Mouse (Mus musculus): ENCODE data around the gene Coa7. TPM values are rescaled to one million over a fixed set of nuclear protein-coding genes. Genes with fewer than 3 reads are reported as not detected.

Coa7 gene
- total RNA-seq, 1 experiment from 2014 or later, result 55.8 TPM

DNA sequence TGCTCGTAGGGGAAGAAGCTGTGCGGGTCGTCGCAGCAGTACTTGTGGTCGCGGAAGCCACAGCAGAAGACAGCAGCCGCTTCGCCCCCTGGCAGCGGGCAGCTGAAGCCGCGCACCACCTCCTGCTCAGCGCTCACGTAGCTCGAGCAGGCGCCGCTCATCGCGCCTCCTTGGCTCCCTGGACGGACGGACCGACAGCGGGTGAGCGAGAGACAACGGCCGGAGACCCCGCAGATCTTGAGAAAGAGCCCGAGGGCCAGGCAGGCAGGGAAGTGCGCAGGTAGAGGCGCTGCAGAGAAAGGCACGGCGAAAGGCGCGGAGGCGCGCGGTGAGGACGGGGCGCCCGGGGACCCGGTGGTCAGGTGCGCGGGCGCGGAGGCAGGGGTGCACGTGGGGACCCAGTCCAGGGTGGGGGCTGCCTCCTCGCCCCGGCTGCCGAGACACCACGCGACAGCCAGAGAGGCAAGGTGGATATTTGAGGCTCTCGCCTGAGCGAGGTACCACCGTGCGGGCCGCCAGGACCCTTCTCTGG is 55.3 kb downstream of the Coa7 start, which contains the start of gene Shisal2a:
Gene Shisal2a (minus strand): TSS at position 167 of the 532 bp plus-strand sequence.
- peak; percentile 16 for DNase-seq

DNA sequence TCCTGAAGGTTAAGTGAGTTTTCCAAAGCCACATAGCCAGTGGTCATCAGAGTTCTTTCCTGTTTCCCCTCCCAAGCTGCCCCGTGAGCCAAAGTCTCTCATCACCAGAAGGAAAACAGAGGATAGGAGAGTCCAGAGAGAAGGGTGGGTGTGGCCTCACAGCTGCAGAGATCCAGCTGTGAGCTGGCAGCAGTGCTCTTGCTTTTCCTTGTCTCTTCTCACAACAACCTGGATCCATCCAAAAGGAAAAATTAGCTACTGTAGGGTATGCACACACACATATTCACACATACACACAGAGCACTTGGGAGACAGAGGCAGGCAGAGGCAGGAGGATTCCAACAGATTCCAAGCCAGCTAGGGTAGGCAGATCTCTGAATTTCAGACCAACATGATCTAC is 58.1 kb downstream of the Coa7 start:
- no peak for DNase-seq

DNA sequence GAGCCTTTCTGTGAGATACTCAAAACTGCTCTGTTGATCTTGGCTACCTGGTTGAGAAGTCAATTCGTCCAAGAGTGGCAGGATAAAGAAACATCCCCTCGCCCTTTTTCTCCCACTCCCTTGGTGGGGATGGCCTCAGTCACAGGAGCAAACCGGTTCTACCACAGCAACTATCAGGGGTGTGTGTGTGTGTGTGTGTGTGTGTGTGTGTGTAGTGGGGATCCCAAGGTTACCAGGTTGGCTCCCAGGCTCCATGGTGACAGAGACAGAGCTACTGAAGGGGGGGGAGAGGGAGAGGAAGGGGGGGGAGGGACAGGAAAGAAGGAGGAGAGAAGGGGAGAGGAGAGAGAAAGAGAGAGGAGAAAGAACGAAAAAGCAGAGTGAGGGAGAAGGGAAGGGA is 59.2 kb downstream of the Coa7 start:
- DNase-seq, result no peak

DNA sequence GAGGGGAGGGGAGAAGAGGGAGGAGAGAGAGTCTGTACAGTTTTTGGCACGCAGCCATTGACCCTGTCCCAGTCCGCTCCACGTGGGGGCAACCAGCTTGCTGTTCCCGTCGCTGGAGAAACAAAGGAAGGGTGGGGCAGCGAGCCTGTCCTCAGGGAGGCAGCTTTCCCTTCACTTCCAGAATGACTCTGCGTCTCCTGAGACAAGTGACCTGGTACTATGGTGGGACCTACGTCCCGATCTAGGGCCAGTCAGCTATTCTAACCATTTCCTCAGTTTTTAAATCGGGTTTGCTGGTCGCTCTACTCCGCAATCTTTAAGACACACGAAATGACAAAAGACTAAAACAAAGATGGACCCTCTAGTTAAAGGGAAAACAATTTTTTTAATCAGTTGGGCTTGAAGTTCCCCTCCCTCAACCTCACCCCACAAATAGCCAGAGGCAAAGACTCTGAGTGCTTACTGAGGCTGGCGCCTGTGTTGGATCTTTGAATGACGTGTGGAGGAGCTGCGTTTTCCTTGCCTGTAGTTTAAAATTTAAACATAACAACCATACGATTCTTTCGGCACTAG is 59.8 kb downstream of the Coa7 start:
- DNase-seq, result peak; percentile 56

DNA sequence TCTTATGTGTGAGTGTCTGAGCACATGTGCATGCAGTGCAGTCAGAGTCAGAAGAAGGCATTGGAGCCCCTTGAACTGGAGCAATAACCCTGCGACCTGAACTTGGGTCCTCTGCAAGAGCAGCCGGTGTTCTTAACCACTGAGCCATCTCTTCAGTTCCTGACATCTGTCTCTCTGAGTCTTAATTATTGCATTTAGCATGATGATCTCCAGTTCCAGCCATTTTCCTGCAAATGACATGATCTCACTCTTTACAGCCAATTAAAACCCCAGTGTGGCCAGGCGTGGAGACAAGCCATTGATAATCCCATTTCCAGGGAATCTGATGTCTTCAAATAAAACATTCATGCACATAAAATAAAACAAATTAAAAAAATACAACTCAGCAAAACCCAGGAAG is 60.8 kb downstream of the Coa7 start:
- DNase-seq, result no peak

DNA sequence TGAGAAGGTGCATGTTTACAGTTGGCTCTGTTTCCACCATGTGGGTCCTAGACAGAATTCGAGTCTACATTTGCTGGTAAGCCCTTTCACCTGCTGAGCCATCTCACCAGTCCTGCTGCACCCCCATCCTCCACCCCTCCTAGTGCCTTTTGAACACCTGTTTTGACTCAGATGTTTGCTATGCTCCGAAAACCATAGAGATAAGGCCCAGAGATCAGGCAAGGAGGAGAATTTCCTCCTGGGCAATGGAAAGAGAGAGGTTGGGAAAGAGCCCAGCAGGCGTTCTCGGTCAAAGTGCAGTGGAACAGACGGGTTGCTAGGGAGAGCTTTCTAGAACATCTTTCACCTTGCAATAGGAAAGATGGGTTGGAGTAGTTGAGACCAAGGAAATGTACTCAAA is 63.2 kb downstream of the Coa7 start:
- no peak for DNase-seq

Other genes with a start within 250 kb of the Coa7 start
- 4.1 and 6.6 TPM in 2 replicates for gene Podn, start 231.7 kb upstream of the Coa7 start, total RNA-seq (2021)
- 245 and 279 TPM in 2 replicates for gene Scp2, start 183.1 kb upstream of the Coa7 start, total RNA-seq (2021)
- gene Echdc2, start 162.7 kb upstream of the Coa7 start, total RNA-seq (2021), result 31.3 and 33.1 TPM in 2 replicates
- 0.36 TPM in 1 of 2 replicates, not detected in the other for gene Zyg11a, start 110.1 kb upstream of the Coa7 start, total RNA-seq (2021)
- 44.2 and 54.6 TPM in 2 replicates for gene Zyg11b, start 27.0 kb upstream of the Coa7 start, total RNA-seq (2021)
- gene Shisal2a, start 55.2 kb downstream of the Coa7 start, total RNA-seq (2021), result 4.1 and 4.5 TPM in 2 replicates
- 7.3 and 8.7 TPM in 2 replicates for gene Gpx7, start 78.8 kb downstream of the Coa7 start, total RNA-seq (2021)
- 48.8 and 52.5 TPM in 2 replicates for gene Tut4, start 131.3 kb downstream of the Coa7 start, total RNA-seq (2021)

Data from adrenal gland, postnatal 25 days (tissue).